Mouse (Mus musculus) layer of hippocampus, adult 11-12 months (tissue): ENCODE measurements around the gene Lamb2.

Source experiments
- DNase-seq: peaks from one replicate; pipeline ENCODE4 v3.0.0; 2022; ENCODE audit warnings: low spot score

Lamb2 gene

DNA sequence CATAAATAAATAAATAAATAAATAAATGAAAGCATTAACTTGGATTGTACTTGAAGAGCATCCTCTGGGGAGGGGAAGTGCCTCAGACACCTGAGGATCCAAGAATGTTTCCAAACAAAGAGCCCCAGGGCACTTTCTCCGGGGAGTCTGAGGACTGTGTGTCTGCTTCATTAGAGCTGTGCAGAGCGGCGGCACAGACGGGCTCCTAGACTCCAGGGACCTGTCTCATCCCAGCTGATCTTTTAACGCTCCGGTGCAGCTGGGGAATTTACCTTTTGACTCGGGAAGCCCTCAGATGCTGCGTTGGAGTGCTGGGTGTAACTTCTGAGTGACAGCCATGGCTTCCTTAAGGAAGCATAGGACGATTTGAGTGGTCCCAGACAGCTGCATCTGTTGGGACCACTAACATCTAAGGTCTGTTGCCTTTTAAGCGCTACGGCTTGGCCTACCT is 18.3 kb upstream of the Lamb2 start, which contains the start of gene Klhdc8b:
Klhdc8b (minus strand) TSS at position 401 of the 451 bp plus-strand sequence.
- no peak for DNase-seq

DNA sequence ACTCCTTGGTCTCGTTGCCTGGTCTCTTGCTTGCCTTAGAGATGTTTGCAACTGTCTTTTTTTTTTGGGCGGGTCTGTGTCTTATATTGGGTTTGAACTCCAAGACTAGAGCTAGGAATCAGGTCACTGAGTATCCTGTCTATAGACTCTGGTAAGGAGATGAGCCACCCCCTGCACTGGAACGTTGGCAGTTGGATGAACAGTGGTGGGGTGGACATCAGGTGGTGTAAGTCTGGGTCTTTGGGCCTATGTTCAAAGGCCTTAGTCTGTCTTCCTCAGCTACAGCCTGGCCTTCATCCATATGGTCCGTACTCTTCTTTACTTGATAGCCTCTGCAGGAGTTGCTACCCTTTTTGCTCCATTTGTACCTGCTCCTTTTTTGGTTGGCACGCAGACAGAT is 17.9 kb upstream of the Lamb2 start:
- no peak for DNase-seq

DNA sequence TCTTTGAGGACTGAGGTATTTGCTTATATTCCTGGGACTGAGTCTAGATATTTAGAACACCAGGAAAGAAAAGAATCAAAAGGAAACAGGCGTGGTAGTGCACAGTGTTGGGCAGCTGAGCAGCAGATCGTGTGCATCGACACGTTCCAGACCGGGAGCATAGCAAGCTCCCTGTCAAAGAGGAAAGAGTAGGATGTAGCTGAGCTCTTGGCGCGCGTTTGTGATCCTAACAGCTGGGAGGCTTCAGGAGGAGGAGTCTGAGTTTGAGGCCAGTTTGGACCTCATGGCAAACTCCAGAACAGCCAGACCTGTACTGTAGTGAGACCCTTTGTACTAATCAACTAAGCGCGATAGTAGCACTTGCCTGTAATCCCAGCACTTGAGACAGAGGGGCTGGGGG is 17.3 kb upstream of the Lamb2 start:
- DNase-seq, result no peak

DNA sequence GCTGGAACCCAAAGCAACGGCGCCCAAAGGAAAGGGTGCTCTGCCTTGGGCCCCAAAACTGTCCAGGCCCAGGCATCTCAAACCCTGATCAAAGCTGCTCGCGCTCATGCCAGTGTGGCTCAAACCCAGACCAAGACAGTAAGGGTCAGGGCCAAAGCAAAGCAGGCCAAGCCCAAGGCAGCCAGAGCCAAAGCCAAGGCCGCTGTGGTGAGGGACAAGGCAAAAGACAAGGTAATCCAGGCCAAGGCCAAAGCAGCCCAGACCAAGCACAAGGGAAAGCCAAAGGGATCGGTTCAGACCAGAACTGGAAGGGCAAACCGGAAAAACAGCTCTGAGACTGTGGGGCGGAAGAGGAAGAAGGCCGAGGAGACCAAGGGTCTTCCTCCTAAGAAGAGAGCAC is 15.8 kb upstream of the Lamb2 start:
- no peak for DNase-seq

DNA sequence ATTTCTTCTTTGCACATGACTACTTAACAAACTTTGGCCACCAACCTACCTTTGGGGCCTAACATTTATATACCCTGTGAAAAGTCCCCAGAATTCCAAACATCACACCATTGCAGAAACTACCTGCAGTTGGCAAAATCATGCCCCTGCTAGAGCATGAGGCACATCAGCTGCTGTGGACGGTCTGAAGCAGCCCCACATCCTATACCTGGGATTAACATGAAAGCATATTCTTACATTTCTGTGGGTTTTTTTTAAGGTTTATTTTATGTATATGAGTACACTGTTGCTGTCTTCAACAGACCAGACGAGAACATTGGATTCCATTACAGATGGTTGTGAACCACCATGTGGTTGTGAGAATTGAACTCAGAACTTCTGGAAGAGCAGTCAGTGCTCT is 13.3 kb upstream of the Lamb2 start:
- no peak for DNase-seq

DNA sequence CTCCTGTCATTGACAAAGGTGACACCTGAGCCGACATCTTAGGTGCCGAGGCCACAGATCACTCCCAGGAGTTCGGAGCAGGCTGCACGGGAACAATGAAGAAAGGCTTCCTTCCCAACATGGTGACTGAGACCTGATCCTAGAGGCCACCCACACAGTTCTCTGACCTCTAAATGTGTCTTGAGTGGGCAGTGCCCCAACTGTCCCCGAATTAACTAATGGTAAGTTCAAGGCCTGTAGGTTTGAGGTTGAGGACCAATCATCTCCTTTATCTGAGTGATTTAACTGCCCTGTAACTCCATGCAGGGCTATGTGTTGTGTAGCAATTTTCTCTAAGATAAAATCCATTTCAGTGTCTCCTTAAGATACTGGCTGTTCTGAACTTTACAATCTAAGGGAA is 10.1 kb upstream of the Lamb2 start:
- DNase-seq, result no peak

DNA sequence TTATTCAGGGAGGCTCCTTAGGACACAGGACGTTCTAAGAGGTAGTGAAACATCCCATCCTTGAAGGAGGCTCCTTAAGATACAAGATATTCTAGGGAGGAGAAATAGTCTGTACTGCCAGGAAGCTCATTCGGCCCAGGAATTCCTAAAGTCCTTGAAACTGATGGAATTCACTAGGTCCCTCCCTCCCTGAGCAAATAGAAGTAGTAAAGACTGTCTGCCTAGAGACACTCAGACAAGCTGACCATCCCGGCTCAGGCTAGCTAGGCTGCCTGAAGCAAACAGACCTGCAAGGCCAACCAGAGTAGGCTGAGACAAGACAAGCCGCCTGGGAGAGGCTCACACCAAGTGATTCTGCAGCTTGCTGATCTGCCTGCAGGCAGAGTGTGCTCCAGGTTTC is 9.7 kb upstream of the Lamb2 start:
- no peak for DNase-seq

DNA sequence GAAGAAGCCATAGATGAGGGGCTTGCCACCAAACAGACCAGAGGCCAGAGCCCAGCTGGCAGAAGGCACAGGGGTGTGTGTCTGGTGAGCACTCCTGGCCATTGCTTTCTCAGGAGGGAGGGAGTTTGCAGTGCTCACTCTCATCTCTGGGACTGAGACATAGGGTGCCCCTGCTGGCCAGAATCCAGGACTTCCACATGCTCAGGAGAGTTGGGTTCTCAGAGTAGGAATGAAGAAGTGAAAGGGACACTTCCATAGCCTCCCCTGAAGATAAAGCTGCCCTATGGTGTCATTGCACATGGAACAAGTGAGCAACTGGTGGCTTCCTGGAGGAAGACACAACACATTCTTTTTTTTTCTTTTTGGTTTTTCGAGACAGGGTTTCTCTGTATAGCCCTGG is 5.0 kb upstream of the Lamb2 start:
- DNase-seq, result no peak

DNA sequence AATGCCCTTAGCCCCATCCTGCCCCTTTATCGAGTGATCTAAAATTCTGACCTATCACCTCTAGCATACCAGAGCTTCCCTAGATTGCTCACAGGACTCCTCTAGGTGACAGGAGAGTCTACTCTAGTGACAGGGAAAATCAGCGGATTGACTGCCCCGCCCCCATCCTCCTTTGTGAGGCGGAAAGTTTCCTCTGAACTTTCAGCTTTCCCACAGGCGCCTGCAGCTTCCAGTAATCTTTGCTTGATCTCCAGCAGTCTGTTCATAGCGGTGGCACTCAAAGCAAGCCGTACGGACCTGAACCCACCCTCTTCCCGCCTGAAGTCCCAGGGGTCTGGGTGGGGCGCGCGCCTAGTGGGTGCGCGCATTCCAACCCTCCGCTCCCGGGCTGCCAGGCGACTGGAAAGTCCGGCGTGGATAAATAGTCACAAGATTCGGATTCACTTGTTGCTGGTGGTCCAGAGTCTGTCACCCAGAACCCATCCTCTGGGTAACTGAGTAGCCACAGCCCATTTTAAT is 839 bp upstream of the Lamb2 start:
- DNase-seq, result no peak

DNA sequence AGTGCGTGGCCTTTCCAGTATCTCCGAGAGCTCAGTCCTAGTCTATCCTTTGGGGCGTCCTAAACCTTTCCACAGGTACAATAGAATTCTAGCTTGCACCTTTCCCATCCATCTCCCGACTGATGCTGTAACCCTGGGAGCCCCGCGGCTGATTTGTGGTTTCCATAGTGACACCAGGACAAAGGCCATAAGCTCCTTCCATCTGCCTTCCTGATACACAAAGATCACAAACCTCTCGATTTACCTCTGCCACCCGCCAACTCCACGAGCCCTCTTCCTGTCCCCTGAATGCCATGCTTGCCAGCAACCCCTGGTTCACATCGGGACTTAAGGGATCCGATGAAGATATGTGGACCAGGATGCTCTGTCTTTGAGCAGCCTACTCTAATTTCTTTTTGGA is 295 bp upstream of the Lamb2 start:
- no peak for DNase-seq

DNA sequence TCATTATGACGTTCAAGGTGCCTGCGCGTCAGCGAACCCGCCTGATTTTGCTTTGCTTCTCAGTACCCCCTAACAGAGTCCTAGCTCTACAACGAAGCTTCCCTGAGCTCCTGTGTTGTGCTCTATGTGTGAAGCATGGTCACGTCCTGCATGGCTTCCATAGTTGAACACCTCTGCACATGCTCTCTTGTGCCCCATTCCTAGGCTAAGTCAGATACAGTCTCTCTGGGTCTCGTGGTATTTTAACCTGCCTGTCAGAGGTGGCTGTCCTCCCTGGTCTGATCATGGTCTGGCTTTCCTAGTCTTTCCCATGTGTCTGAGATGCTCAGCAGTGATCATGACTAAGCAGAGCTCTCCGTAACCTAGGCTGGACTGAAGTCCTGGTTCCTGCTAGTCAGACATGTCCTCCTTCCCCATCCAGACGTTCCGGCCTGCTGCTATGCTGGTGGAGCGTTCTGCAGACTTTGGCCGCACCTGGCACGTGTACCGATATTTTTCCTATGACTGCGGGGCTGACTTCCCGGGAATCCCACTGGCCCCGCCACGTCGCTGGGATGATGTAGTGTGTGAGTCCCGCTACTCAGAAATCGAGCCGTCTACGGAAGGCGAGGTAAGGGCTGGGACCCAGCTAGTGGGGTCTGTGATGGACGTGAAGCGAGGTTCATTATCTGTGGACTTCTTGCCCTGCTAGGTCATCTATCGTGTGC is 1.4 kb downstream of the Lamb2 start:
- DNase-seq, result no peak

DNA sequence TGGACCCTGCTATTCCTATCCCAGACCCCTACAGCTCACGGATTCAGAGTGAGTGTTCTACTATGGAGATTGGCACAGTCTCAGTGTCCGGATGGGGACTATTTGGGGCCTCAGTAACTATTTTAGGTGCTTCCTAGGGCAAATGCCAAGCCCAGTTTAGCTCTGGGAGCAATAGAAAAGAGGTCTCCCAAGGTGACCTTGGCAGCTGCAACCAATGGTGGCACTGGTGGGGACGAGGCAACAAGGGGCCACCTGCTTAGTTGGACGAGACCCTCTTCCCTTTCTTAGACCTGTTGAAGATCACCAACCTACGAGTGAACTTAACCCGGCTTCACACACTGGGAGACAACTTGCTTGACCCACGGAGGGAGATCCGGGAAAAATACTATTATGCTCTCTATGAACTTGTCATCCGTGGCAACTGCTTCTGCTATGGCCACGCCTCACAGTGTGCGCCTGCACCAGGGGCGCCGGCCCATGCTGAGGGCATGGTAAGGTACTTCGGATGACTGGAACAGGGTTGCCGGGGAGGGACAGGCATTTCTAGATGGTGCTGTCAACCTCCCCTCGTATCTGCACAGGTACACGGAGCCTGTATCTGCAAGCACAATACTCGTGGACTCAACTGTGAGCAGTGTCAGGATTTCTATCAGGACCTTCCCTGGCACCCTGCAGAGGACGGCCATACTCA is 2.1 kb downstream of the Lamb2 start:
- no peak for DNase-seq

DNA sequence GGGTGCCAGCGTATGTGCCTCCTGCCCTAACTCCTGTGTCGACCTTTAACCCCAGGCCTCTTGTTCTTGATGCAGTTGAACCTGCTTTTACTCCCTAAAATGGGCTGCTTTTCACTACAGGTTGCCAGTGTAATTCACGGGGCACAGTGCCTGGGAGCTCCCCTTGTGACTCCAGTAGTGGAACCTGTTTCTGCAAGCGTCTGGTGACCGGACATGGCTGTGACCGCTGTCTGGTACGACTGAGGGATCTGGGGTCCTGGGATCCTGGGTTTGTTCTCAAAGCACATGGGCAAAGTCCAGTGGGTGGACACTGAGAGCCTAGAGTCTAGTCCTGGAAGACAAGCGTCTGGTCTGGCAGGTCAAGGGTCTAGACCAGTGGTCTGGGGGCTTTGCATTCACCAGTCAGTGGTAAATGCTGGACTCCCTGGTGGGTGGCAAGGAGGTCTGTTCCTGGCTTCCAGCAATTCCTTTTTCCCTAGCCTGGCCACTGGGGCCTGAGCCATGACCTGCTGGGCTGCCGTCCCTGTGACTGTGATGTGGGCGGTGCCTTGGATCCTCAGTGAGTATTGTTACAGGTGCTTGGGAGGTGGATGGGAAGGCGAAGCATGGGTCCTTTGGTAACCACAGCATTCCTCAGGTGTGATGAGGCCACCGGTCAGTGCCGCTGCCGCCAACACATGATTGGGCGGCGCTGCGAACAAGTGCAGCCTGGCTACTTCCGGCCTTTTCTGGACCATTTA is 3.7 kb downstream of the Lamb2 start:
- no peak for DNase-seq

DNA sequence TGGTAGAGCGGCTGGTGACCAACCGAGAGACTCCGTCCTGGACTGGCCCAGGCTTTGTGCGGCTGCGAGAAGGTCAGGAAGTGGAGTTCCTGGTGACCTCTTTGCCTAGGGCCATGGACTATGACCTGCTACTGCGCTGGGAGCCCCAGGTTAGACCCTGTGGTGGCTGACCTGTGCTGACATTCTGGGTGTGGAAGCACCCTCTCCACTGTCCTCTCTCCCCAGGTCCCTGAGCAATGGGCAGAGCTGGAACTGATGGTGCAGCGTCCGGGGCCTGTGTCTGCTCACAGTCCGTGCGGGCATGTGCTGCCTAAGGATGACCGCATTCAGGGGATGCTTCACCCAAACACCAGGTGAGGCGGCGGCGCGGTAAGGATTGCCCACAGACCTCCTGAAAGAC is 4.5 kb downstream of the Lamb2 start:
- DNase-seq, result no peak

DNA sequence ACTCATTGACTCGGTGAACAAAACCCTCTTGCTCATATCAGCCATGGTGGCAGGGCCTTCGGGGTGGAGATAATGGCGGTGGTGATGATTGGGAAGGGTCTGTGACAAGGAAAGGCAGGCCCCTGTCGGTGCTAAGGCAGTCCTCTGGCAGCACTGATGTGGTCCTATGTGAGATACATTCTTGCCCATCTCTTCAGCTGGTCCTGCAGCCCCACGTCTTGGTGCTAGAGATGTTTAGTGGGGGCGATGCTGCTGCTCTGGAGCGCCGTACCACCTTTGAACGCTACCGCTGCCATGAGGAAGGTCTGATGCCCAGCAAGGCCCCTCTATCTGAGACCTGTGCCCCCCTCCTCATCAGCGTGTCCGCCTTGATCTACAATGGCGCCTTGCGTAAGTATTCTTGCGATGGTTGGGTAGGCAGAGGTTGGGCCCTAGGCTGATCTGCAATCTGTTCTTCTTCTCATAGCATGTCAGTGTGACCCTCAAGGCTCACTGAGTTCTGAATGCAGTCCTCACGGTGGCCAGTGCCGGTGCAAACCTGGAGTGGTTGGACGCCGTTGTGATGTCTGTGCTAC is 5.9 kb downstream of the Lamb2 start:
- no peak for DNase-seq

DNA sequence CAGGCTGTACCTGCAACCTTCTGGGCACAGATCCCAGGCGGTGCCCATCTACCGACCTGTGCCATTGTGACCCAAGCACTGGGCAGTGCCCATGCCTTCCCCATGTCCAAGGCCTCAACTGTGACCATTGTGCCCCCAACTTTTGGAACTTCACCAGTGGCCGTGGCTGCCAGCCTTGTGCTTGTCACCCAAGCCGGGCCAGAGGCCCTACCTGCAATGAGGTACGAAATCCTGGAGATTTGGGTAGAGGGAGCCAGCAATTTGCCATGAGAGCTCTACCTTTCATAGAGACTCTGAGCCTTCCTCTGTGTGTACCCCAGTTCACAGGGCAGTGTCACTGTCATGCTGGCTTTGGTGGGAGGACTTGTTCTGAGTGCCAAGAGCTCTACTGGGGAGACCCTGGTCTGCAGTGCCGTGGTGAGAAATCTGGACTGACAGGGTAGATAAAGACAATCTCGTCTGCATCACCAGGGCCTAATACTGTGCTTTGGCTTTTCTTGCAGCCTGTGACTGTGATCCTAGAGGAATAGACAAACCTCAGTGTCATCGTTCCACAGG is 7.5 kb downstream of the Lamb2 start:
- no peak for DNase-seq

DNA sequence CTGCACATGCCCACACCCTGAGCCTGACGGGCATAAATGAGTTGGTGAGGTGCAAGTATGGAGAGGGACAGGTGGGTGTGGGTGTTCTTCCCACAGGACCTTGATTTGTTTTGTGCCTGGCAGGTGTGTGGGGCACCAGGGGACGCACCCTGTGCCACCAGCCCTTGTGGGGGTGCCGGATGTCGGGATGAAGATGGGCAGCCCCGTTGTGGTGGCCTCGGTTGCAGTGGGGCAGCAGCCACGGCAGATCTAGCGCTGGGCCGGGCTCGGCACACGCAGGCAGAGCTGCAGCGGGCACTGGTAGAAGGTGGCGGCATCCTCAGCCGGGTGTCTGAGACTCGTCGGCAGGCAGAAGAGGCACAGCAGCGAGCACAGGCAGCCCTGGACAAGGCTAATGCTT is 8.9 kb downstream of the Lamb2 start:
- DNase-seq, result no peak

DNA sequence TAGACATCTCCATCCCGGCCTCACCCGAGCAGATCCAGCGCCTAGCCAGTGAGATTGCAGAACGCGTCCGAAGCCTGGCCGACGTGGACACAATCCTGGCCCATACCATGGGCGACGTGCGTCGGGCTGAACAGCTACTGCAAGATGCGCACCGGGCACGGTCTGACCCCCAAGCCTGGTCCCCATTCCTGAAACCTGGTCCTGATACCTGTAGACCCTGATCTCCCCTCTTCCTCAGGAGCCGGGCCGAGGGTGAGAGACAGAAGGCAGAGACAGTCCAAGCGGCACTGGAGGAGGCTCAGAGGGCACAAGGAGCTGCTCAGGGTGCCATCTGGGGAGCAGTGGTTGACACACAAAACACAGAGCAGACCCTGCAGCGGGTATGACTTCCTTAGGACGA is 9.7 kb downstream of the Lamb2 start:
- no peak for DNase-seq

DNA sequence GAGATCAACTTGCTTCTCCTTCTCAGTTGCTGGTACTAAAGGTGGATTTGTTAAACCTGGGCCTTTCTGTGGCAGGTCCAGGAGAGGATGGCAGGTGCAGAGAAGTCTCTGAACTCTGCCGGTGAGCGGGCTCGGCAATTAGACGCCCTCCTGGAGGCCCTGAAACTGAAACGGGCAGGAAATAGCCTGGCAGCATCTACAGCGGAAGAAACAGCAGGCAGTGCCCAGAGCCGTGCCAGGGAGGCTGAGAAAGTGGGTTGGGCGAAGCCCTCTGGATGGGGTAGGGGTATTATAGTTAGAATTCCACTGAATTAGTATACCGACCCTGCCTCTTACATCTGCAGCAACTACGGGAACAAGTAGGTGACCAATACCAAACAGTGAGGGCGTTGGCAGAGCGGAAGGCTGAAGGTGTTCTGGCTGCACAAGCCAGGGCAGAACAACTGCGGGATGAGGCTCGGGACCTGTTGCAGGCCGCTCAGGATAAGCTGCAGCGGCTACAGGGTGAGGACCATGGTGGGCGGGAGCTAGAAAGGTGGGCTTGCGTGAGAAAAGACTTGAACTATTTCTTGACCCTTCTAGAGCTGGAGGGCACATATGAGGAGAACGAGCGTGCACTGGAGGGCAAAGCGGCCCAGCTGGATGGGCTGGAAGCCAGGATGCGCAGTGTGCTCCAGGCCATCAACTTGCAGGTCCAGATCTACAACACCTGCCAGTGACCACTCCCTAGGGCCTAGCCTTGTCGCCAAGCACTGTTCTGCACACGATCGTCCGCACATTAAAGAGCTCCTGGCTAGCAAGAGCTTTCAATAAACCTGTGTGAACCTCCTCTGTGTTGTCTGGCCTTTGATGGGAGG is 10.4 kb downstream of the Lamb2 start:
- no peak for DNase-seq

DNA sequence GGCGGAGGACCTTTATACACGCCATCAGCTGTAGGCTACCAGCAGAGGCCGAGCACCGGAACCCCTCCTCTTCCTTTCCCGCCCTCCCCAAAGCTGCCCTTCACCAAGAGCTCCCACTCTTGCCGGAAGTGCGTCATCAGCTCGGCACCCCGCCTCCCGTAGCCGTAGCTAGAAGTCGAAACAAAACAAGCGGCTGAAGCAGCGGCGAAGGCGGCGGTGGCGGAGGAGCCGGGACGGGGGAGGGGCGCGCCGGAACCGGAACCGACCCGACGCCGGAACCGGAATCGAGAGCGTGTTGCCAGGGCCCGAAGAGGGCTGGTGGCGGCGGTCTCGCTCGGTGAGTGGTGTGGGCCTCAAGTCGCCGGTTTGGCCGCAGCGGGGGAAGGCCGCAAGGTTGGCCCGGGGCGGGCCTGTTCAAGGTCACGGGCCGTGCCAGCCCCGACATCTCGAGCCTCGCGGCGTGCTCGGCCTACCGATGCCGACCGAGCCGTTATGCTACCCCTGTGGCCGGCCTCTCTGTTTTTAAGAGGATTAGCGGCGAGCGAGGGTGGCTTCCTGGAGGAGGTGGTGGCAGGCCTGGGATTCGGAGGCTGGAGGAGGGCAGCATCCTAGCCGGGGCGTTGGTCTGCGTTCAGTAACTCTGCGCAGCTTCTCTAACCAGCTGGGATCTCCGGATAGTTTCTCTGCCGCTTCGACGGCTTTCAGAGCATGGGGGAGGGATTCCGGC is 11.2 kb downstream of the Lamb2 start, which contains the start of gene Usp19:
Usp19 (plus strand) TSS at position 44 of the 727 bp plus-strand sequence.
- peak; percentile 96 for DNase-seq

DNA sequence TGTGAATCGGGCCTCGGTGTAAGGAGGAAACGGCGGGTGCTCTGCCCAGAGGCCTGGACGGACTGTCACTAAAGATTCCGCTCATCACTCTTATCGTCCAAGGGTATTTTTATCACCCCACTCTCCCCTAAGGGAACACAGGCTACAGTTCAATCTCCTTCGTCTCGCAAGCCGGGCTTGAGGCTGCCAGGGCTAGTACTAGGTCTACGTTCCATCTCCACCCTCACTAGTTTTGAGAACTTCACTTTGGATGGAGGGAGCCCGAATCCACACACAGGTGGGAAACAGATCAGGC is 11.7 kb downstream of the Lamb2 start:
- DNase-seq, result no peak
